Mouse (Mus musculus): ENCODE measurements around the gene Tubgcp2.

The Tubgcp2 gene

DNA sequence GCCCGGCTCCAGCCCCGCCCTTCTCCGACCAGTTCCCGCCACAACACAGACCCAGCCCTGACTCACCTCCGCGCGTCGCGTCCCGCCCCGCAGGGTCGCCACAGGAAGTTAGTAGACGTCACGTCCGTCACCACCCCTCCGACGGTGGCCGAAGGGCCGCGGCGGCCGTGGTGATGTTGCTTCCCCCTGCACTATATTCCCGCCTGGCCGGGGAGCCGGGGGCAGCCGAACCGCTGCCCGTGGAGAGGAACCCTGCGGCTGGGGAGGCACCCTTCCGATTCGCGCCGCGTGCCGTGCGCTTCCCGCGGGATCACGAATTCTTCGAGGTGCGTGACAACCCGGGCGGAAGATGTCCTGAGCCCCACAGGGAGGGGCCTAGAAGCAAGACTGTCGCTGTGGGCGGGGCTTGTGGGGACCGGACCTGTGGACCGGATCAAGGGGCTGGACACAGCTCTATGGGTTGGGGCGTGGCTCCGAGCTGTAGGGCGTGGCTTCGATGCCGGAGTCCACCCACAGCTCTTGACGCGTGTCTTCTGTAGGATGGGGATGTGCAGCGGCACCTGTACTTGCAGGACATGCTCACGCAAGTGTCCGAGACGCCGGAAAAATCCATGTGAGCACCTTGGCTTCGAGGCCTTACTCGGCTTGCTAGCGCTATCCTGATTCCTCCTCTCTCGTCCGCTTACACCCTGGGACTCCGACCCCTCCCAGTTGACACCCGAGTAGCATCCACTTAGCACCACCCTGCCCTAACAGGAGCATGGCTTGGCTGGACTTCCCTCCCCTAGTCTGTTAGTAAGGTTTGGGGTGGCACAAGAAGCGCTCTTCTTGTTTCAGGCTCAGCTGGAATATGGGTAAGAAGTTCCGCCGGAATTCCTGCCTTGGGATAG, at the start of gene Tubgcp2, which contains the start of gene Zfp511:
Gene Tubgcp2 (minus strand): TSS at position 389 of the 890 bp plus-strand sequence.
Gene Zfp511 (plus strand): TSS at position 111 of the 890 bp plus-strand sequence.
- DNase-seq = peak; percentile 98

DNA sequence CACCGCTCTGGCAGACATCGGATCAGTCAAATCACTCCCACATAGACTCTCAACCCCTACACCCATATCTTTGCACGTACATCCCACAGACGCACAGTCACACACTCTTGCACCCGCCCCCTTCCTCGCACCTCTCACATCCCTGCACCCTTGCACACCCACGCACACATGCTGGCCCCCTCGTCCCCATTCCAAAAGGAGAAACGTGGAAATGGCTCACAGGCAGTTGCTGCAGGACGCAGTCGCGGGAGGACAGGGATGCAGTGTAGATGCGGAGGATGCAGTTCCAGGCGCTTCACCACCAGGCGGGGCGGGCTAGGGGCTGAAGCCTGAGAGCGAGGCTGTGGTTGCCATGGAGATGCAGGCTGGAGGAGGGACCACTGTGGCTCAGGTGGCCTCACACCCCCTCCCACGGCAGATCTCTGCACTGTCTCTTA, 45.8 kb upstream of the Tubgcp2 start, which contains the start of gene Caly:
Gene Caly (minus strand): TSS at position 307 of the 437 bp plus-strand sequence.
- no peak for DNase-seq

DNA sequence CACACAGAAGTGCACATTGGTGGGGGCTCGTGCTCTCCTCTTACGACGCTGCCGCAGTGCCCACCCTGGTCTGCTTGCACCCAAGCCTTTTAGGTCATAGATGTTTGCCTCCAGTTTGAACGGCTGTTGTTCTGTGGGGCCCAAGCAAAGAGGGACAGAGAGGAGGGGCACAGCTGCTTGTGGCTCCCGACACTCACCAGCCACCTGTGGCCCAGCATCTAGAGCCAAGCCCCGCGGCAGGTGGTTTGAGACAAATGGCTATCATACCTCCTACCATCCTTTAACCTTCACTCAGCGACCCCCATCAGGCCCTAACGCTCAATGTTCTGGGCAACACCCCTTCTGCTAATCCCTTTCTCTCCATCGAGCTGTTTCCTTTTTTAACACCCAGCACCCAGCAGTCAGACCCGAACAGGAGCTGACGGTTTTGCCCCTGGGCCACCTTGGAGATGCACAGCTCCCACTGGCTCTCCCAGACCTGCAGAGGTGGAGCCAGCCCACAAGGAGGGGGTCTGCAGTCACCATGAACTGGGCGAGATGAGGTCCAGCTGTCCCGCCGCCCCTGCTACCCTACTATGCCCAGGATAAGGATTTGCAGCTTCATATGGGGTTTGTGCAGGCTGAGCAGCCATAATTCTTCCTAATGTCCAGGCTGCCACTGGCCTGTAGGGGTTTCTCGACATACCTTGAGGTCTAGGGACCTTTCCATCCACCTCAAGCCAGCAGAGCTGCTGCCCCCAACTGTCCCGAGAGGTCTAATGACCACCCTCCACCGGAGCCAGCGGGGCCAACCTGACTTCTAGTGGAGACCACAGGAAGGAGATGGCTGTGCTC, 45.2 kb upstream of the Tubgcp2 start:
- no peak for DNase-seq

DNA sequence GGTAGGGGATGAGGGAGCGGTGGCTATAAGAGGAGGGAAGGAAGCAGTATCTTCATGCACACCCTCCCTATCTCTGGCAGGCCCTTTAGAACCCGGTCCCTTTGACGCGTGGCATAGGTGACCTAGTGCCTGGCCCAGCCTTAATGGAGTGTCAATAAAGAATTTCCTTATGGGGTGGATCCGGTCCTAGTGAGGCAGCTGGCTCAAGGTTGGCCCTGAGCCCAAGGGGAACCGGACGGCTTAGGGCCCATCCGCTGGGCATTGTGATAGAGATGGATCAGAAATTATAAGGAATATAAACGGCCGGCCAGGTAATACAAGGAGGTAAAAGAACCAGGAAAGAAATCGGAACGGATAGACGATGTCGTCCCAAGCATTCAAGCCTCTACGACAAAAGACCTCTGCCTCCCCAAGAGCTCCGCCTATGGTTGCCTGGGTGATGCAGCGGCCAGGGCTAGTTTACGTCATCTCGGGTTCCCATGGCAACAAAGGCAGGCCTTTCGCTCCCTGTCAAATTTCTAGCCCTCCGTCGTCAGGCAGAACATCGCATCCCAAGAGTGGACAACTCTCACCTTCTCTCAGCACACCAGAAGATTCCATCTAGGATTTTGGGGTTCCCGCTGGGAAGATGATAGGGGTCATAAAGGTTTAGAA, 44.2 kb upstream of the Tubgcp2 start:
- peak; percentile 58 for DNase-seq

DNA sequence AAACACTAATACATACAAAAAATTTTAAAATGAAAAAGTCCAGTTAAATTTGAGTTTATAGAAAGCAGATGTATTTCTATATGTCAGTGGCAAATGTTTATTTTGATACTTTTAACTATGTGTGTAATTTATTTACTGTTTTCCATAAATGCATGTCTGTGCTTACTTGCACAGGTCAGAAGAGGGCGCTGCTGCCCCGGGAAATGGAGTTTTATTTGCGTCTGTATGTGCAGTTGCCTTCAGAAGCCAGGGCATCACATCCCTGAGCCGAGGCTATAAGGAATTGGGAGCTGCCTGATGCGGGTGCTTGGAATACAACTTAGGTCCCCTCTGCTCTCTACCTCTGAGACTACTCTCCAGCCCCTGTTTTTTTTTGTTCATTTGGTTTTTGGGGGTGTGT, 42.2 kb upstream of the Tubgcp2 start:
- DNase-seq = peak; percentile 62

DNA sequence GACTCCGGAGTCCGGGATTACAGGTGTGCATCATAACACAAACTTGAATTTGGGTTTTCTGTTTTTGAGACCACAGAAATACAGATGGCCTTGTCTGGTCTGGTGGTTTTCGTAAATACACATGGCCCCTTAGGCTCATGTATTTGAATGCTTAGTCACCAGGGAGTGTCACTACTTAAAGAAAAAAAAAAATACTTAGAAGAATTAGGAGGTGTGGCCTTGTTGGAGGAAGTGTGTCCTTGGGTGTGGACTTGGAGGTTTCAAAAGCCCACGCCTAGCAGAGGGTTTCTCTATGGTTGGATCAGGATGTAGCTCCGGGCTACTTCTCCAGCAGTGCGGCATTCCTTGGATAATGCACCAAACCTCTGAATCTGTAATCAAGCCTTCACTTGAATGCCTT, 41.2 kb upstream of the Tubgcp2 start:
- no peak for DNase-seq

DNA sequence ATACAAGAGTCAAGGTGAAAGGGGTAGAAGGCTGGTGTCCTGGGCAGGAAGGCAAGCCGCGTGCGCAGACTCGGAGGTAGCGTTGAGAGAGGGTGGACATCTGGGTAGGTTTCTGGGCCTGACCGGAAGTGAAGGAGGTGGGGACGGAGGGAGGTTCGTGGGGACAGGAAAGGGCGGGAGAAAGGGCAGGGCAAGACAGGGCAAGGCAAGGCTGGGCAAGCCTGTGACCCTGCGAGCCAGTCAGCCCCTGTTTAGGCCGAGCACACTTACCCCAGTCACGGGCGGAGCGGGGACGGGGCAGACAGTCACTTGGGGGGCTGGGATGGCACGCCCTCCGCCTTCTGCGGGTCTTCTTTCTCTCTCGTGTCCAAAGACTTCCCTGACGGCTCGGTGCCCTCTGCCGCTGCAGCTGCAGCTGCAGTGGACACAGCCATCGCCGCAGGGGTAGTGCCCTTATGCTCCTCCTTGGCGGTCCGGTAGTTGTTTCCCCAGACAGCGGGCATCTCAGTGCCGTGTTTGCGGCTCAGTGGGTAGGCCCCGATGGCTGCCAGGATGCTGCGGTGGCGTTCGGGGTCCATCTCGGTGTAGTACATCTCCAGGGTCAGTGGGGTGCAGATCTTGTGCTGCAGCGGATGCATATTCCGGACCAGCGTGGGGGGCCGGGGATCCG, 33.7 kb upstream of the Tubgcp2 start:
- DNase-seq = no peak

DNA sequence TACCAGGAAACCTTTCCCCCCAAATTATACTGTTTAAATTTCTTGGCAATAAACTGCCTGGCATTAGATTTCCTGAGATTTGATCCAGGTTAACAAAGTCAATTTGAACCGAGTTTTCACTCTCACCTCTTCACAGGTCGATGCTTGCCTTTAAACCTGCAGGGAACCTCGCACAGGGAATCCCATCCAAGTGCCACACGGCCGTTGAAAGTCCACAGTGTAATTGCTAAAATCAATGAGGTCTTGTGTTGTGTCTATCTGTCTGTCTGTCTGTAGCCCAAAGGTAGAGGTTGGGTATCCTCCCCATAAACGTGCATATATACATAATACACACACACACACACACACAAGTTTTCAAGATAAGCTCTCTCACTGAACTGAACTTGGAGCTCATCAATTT, 30.9 kb upstream of the Tubgcp2 start:
- no peak for DNase-seq

DNA sequence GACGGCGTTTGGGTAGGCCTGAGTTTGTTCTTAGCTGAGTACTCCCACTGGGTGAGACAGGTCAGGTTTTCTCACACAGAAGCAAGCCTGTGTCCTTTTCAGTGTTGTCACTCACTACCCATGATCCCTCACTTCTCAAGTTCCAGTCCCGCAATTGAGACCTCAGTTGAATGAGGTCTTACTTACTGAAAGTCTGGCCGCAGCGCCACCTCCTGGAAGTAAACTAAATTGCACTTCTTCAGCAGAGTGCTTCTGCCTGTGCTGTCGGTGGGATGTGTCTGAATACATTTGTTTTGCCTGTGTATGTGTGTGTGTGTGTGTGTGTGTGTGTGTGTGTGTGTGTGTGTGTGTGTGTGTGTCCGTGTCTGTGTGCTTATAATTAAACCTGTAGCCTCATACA, 26.6 kb upstream of the Tubgcp2 start:
- peak; percentile 72 for DNase-seq

DNA sequence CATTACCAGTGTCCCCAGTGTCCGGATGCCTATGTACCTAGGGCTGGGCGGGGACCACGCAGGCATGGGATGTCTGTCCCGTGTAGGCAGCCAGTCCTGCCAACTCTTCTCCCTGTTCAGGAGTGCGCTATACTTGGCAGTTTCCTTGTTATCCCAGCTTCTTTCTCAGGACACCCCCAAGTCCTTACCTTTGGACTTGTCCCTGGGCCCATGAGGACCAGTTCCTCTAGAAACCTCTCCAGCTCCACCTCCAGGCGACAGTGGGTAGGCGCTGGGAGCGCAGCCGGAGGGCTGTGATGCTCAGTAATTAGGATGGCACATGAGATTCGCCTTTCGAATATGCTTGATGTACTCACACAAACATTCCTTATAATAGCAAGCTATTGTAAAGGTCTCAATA, 25.8 kb upstream of the Tubgcp2 start:
- peak; percentile 33 for DNase-seq

DNA sequence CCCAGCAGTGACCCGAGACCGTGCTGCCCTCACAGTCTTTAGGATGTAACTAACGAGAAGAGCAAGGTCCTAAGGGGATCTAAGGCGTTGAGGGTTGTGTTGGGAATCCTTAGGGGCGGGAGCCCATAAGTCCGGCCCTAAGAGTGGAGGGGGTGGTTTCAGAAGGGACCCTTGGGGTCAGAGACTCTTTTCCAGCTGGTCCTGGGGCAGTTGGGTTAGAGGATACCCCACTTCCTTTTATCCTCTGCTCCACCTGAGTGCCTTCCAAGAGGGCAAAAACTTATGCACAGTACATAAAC, 25.3 kb upstream of the Tubgcp2 start:
- DNase-seq = no peak

DNA sequence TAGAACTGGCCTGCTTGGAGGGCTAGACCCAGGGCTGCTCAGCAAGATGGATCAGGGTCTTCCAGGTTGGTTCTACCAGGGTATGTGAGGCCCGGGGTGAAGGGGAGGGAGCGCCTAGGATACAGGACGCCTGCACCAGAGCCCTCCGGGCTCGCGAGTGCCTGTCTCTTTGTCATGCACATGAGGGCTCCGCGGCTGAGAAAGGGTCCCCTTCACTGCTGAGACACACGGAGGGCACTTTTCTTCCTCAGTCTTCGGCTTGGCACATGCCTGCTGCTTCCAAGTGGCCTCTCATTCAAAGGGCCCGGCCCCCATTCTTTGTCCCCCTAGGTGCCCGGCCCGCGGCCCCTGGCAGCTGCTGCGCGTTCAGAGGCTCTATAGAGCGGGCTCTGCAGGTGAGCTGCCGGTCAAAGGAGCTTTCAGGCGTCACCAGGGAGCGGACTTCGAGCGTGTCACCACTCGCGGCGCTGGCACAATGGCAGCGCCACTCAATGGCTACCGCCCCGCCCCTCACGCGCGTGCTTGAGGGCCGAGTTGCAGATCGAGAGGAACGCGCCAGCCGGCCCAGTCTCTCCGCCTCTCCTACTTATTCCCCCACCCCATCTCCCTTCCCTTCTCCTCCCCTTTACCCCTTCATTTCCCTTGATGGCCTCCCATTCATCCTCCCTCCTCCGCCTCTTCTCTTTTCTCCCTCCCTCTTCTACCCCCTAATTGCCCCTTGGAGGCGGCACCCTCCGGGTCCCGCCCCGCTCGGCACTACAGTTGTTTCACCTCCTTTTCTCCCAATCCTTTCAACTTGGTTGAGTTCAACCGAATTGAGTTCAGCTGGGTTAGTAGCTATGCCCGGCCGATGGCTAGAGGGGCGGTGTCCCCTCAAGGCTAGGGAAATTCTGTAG, 24.7 kb upstream of the Tubgcp2 start:
- no peak for DNase-seq

DNA sequence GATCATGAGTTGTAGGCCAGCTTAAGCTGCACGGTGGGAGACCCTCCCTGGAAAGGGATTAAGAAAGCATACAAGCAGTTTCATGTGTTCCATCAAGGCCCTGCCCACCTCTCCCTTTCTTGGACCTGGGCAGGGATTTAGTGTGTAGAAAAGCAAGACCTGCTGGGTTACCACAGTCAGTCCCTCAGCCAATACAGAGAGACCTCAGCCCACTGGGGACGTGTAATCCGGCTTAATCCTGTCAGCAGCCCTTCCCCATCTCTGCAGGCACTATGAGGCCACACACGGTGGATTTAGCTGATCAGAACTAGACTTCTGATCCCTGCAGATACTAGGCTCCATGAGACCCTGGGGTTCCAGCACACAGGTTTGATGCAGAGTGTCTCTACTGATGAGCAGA, 23.1 kb upstream of the Tubgcp2 start:
- no peak for DNase-seq

DNA sequence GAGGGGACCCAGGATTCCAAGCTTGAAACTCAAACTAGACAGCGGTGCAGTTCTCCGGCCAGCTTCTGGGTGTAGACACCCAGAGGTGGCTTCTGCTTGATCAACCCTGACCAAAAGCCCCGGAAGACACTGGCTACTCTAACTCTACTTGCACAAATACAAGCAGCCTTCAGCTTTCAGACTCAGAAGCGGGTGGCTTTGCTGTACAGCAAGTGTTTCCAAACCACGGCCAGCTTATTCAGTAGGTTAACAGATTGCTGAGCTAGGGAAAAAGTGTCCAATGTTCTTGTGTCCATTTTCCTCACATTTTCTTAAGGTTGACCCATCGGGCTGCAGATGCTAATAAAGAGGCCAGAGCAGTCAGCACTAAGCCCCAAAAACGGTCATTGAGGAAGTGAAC, 22.1 kb upstream of the Tubgcp2 start:
- DNase-seq = no peak

DNA sequence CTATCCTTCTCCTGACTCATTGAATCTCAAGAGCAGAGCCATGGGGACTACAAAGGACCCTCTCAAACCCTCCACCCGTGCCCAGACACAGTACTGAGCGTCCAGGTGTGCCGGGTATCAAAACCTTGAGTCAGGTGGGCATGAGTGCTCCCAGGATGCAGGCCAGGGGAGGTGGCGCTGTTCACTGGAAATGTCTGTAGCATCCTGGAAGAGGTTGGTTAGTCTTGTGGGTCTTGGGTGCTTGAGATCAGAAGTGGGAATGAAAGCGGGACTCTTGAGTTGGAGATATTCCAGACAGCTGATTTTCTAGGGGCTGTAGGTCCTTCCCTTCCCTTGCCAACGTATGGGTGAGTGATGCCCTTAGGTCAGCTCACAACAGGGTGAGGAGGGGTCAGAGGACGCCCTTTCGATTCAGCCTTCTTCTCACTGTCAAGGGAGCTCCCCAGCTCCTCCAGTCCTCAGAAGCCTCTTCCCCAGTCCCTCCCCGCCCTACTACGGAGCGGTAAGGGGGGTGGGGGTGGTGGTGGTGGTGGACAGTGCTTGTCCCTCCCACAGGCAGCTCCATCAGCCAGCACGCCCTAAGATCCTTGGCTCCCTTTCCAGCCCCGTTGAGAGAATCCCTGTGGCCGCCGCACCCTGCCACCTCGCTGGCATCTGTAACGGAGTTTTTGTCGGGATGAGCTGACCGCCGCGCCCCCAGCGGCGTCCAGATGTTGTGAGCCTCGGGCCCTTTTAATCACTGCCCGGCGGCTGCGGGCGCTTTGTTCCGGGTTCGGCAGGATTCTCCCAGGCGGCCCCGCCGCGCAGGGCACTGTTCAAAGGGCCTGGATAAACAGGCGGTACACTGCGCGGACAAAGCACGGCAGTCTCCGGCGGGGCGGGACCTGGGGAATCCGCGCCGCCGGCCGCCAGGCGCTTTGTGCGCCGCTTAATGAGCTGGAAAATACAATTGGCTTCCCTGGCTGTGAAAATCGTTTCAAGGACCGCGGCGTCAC, 21.2 kb upstream of the Tubgcp2 start:
- DNase-seq = no peak

DNA sequence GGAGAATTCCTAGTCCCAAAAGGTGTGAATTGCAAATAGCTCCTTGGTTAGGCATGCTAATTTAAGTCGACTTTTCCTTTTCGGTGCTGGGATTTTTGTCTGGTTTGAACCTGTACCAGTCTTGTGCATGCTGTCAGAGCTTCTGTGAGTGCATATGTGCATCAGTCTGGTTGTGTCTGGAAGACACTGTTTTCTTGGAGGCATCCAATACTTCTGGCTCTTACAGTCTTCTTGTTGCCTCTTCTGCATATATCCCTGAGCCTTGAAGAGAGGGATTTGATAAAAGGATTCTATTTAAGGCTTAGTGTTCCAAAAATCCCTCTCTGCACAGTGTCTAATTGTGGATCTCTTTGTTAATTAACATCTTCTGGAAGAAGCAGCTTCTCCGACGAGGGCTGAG, 17.7 kb upstream of the Tubgcp2 start:
- DNase-seq = no peak

DNA sequence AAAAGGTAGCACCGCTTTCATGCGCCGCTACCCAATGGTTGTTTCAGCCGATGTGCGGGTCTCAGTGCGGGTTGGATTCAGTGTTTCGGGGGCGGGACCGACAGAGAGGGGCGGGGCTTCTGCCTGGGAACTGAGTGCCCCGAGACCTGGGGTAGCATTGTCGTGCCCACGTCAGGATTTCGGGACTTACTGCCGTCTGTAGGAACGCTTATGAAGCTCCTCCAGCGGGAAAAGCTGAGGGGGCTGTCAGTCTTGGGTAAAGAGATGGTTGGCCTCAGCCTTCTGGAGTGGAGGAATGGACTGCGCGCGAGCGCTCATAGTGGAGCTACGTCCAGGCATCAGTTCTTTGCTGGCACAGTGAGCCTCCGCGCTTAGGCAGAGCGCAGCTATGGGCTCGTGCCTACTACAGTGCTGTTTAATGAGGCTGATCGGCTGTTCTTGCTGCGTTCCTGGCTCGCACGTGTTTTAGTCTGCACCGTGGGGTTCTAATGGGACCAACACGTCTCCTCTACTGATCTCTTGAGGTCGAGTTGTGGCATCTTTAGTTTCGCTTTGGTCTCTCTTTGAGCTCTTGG, 12.7 kb upstream of the Tubgcp2 start:
- DNase-seq = no peak

DNA sequence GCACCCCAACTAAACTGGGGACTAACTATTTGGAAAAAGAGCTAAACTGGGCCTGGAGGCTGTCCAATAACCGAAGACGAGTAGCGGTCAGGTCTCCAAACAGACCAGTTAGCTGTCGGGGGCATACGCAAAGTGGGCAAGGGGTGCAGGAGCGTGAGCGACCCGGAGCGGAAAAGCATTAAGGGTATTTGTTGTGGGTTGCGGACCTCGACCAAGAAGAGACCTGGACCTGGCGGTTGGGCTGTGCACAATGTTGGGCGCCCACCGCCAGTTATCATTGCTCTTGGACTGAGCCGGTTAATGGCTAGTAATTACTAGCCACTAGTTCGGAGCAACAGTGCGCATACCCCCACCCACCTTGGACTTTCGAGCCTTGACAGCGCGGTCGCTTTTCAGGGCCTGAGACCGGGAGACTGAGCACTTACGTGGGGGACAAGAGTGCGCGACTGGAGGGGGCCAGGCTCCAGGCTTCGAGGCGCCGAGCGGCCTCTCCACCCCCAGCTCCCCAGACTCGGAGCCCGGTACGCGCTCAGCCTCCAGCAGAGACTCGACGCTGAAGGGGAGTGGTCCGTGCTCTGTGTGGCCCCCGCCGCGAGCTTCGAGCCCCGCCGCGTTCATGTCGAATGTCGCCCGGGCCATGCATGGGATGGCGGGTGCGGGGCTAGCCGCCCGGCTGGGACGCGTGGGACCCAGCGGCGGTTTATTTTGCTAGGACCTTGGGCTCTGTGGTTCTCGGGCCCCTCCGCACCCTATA, 12.1 kb upstream of the Tubgcp2 start, which contains the start of gene Msx3:
Gene Msx3 (minus strand): TSS at position 729 of the 754 bp plus-strand sequence.
- no peak for DNase-seq

DNA sequence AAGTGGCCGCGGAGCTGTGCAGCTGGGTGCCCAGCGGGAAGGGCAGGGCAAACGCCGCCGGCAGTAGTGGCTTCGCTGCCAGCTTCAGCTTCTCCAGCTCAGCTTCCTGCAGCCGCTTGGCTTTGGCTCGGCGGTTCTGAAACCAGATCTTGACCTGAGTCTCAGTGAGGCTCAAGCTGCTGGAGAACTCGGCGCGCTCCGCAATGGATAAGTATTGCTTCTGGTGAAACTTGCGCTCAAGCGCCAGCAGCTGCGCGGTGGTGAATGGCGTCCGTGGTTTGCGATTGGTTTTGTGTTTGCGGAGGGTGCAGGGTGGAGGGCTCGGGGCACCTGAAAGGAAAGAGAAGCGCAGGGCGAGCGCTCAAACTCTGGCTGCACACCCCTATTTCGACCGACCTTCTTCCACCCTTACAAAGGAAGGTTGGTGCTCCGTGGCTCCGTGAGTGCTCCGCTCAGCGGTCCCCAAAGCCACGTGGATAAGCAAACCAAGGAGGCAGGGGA, 11.4 kb upstream of the Tubgcp2 start:
- DNase-seq = no peak

All from kidney, adult 9 months (tissue).